Mouse (Mus musculus) B cell, adult 67 days (primary cell): Measurements from ENCODE around the gene Hoxb8. TPM values are rescaled to one million over a fixed set of nuclear protein-coding genes. Genes with fewer than 3 reads are reported as not detected.

ENCODE experiments used
- total RNA-seq, 2 experiments: library from RNA; stranded (reverse); gene quantifications; 4 replicates each; pipeline ENCODE4 v1.2.4; 2023

Hoxb8 gene
- total RNA-seq, result not detected

DNA sequence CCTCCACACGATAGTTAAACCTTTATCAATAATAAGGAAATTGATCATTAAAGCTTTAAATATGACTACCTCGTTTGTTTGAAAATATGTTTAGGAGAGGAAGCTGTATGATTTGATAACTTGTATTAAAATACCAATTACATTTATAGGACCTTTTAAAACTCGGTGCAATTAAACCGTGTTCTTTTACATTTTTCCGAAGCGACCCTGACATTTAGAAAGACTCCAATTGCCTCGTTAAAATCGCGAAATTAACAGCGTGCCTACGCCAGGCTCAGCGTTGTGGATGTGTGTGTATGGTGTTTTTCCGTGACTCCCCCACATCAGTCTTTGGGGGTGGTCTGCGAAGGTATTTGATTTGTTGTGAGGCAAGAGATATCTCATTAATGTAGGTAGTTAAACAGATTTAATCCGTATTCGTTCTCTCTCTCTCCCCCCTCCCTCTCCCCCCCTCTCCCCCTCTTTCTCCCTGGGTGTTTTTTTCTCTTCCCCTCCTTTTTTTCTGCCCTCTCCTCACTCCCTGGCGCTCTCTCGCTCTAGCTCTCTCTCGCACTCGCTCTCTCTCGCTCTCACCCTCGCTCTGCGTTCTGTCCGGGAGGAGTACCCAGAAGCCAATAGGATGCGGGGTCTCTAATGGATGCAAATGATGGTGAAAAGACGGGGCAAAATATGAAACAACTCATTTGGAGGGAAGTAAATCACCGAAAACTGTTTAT is at the start of gene Hoxb8:
Hoxb8 (plus strand) TSS at position 51 of the 716 bp plus-strand sequence.

DNA sequence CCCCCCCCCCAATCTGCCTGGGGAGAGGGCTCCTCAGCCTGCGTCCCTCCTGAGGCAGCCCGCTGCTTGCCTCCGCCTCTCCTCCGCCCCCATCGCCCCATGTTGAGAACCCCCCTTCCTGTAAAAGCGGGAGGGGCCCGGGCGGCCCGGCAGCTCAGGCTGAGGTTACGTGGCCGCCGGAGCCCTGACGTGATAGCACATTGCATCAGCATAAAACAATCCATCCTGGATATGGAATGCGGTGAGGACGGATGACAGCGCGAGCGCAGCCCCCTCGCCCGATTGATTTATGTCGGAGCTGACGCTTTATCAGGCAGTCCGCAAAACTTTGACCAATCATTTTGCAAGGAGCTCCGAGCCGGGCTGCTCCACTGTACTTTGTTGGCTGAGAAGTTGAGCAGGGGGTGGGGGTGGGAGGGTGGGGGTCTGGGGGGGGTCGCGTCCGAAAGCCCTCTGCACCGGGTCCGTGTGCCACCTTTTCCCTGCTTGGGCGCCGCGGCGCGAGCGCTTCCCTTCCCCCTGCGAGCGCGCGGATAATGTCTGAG is 10.6 kb upstream of the Hoxb8 start, which contains the start of gene Hoxb9:
Hoxb9 (plus strand) TSS at position 462 of the 545 bp plus-strand sequence.

DNA sequence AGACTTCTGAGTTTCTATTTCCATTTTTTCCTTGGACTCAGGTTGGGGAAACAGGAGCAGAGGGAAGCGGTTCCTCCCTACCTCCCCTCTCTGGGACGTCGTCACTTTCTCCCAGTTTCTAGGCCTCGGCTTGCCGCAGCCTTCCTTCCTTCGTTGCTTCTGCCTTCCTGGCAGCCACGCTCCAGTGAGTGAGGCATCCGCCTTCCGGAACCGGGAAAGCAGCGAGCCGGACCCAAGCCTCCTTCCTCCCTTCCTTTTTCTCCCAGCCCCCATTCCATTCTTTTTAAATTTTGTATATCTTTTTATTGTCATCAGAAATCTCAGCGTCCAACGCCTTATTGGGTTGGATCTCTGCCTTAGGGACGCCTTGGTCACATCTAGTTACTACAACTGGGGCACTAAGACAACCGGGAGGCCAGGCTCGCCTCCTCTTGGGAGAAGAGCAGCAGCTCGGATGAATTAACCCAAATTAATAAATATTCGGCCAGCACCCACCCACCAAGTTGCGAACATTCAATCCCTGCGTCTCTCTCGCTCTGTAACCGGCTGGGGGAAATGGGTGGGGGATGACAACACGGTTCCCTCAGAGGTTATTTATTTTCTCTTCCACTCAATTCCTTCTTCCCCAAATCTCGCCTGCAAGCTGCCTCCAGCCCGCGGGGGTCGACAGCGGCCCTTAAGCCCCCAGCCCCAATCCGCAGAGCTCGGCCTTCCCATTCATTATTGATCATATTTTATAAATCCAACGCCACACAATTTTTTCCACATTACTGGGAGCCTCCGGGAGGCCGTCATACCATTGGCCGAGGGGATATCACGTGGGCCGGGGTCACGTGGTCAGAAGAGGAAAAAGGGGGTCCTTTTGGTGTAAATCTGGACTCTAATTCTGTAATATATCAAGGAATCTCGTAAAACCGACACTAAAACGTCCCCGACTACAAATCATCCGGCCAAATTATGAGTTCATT is 4.3 kb downstream of the Hoxb8 start, which contains the start of gene Hoxb7:
Hoxb7 (plus strand) TSS at position 853 of the 968 bp plus-strand sequence.

DNA sequence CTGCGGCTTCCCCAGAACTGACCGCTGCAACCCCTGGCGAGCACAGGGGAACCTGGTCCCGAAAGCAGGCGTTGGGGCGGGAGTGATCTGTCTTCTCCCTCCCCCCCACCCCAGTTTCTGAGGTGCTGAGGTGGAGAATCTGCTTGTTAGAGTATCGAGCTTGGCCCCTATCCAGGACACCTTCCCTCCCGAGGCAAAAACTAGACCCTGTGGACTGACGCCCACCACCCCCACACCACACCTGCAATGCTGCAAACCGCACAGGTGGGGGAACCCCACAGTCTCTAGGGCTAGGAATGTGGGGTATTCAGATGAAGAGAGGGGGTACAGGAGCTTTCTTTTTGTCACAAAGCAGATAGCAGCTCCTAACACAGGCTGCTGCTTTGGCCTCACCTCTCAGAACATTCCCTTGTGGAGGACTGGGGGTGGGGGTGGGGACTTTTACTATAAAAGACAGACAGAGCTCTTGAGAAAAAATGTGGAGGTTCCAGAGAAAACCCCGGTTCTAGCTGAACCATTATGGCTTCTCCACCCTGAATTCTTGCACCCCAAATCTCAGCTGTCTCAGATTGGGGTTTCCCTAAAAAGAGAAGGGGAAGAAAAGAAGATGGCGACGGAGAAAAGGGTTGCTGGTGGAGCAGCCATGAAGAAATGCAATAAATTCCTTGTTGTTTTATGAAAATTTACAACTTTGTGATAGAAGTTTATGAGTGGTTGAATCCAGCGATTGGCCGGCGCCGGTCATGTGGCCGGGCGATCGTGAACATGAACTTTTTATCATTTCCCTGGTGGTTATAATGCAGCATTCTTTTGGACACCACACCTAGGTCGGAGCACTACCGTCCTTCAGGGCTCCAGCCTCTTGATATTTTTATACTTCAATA is 10.2 kb downstream of the Hoxb8 start, which contains the start of gene Hoxb6:
Hoxb6 (plus strand) TSS at position 796 of the 884 bp plus-strand sequence.

GRCm38 (mm10) chr11:96303151-96304099 is 21.7 kb downstream of the Hoxb8 start, which contains the start of gene Hoxb5:
Gene Hoxb5, plus strand, starts transcription at chr11:96303336.

GRCm38 (mm10) chr11:96317608-96318367 is 36.1 kb downstream of the Hoxb8 start, which contains the start of gene Hoxb4:
Gene Hoxb4, plus strand, starts transcription at chr11:96318267.

GRCm38 (mm10) chr11:96323154-96323553 is 41.4 kb downstream of the Hoxb8 start, which contains the start of gene Hoxb3:
Gene Hoxb3, plus strand, starts transcription at chr11:96323326.

Other genes with a start within 250 kb of the Hoxb8 start
- gene Snf8, start 247.0 kb upstream of the Hoxb8 start, total RNA-seq, result 10 to 100 TPM; 63.4 to 63.6 TPM
- 10 to 100 TPM; 51.4 to 52.6 TPM for gene Ube2z, start 216.5 kb upstream of the Hoxb8 start, total RNA-seq
- gene Atp5g1, start 206.2 kb upstream of the Hoxb8 start, total RNA-seq, result 10 to 100 TPM; 92.9 to 94.3 TPM
- not detected for gene Calcoco2, start 169.9 kb upstream of the Hoxb8 start, total RNA-seq
- not detected for gene Ttll6, start 148.1 kb upstream of the Hoxb8 start, total RNA-seq
- not detected for gene Hoxb13, start 87.6 kb upstream of the Hoxb8 start, total RNA-seq
- gene Hoxb9, start 10.4 kb upstream of the Hoxb8 start, total RNA-seq, result not detected
- not detected for gene Hoxb7, start 4.7 kb downstream of the Hoxb8 start, total RNA-seq
- gene Hoxb6, start 10.6 kb downstream of the Hoxb8 start, total RNA-seq, result not detected
- not detected for gene Hoxb5, start 21.4 kb downstream of the Hoxb8 start, total RNA-seq
- 1 to 10 TPM; 2.6 to 3.6 TPM for gene Hoxb4, start 36.4 kb downstream of the Hoxb8 start, total RNA-seq
- gene Hoxb3, start 41.4 kb downstream of the Hoxb8 start, total RNA-seq, result under 1 TPM; 0.38 to 0.98 TPM
- not detected for gene Hoxb2, start 68.6 kb downstream of the Hoxb8 start, total RNA-seq
- gene Hoxb1, start 83.8 kb downstream of the Hoxb8 start, total RNA-seq, result not detected
- 1 to 10 TPM; 3.5 to 4.5 TPM for gene Skap1, start 182.7 kb downstream of the Hoxb8 start, total RNA-seq